Mouse (Mus musculus): ENCODE data around the gene Spock2. TPM values are rescaled to one million over a fixed set of nuclear protein-coding genes. Genes with fewer than 3 reads are reported as not detected.

Spock2 gene
- polyA plus RNA-seq, 1 experiment from 2014 or later, result 20.4 TPM

GRCm38 (mm10) chr10:60110908-60111475, 5.0 kb downstream of the Spock2 start:
- no peak overlapping the region for H3K4me3 ChIP-seq
- H3K4me1 ChIP-seq (replicated peaks), result peaks cover 45% of the 10 kb centered on the region
- H3K27ac ChIP-seq, result no peak overlapping the region
- H3K36me3 ChIP-seq, result 0 out of 2 replicates have a peak, but pooled peaks cover 6% of the 10 kb centered on the region
- H3K27me3 ChIP-seq (ENCODE audit: insufficient read depth, poor library complexity, severe bottlenecking), result peaks cover 54% of the 10 kb centered on the region
- WGBS, result 90% methylated on average over 10 of the region's 10 CpGs
- no peak for DNase-seq (ENCODE audit: low spot score)
- H3K9me3 ChIP-seq, result no peaks in the 10 kb centered on the region

GRCm38 (mm10) chr10:60113965-60114690, 8.1 kb downstream of the Spock2 start:
- Histone ChIP-seq H3K36me3 (0 out of 2 replicates have a peak, but pooled peaks cover 6% of the 10 kb centered on the region), H3K9me3 (no peaks in the 10 kb centered on the region), H3K4me3 (no peak overlapping the region), H3K4me1 (replicated peaks) (peaks cover 43% of the 10 kb centered on the region), H3K27me3 (ENCODE audit: insufficient read depth, poor library complexity, severe bottlenecking) (peaks cover 28% of the 10 kb centered on the region), H3K27ac (no peak overlapping the region)
- no peak for DNase-seq (ENCODE audit: low spot score)
- WGBS, result 89% methylated on average over 9 of the region's 9 CpGs

- peak; percentile 57 for DNase-seq (ENCODE audit: low spot score)
- WGBS, result 7% methylated on average over 14 of the region's 14 CpGs
- Histone ChIP-seq H3K27ac (peak overlapping the region; percentile 68), H3K4me1 (replicated peaks) (peaks cover 42% of the 10 kb centered on the region), H3K27me3 (ENCODE audit: insufficient read depth, poor library complexity, severe bottlenecking) (peaks cover 14% of the 10 kb centered on the region; the same call in 1 of the 2 replicates), H3K9me3 (no peaks in the 10 kb centered on the region), H3K36me3 (0 out of 2 replicates have a peak, but pooled peaks cover 6% of the 10 kb centered on the region), H3K4me3 (peak overlapping the region; percentile 32)
Observed at GRCm38 (mm10) chr10:60115345-60116185, 9.5 kb downstream of the Spock2 start.

DNA sequence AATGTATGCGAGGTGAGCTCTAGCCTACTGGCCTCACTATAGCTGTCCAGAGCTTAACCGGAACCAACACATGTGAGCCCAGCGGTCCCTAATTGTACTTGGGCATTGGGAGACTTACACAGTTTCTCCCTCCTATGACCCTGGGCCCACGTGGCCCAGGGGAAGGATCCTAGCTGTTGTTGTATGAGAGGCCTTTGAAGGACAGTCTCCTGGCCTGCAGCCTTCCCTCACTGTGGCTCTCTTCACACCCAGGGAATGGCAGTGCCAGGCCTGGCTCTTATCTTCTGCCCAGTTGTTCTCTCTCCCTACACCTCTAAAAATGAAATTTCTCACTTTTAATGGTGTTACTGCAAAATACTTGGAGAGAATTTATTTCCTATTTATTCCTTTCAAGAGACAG, 11.0 kb downstream of the Spock2 start:
- H3K4me3 ChIP-seq, result no peak overlapping the region
- peaks cover 42% of the 10 kb centered on the region for H3K4me1 ChIP-seq (replicated peaks)
- no peaks in the 10 kb centered on the region for H3K9me3 ChIP-seq
- no peak for DNase-seq (ENCODE audit: low spot score)
- H3K27ac ChIP-seq, result no peak overlapping the region
- H3K27me3 ChIP-seq (ENCODE audit: insufficient read depth, poor library complexity, severe bottlenecking), result 0 out of 2 replicates have a peak, but pooled peaks cover 5% of the 10 kb centered on the region
- H3K36me3 ChIP-seq, result peaks cover 11% of the 10 kb centered on the region; the same call in 1 of the 2 replicates
- 50% methylated on average over 4 of the region's 4 CpGs for WGBS

GRCm38 (mm10) chr10:60118464-60118863, 12.4 kb downstream of the Spock2 start:
- Histone ChIP-seq H3K4me3 (no peak overlapping the region), H3K4me1 (replicated peaks) (peaks cover 42% of the 10 kb centered on the region), H3K36me3 (peaks cover 15% of the 10 kb centered on the region; the same call in 1 of the 2 replicates), H3K27ac (no peak overlapping the region), H3K27me3 (ENCODE audit: insufficient read depth, poor library complexity, severe bottlenecking) (0 out of 2 replicates have a peak, but pooled peaks cover 5% of the 10 kb centered on the region), H3K9me3 (no peaks in the 10 kb centered on the region)
- DNase-seq (ENCODE audit: low spot score), result no peak
- 67% methylated on average over 7 of the region's 7 CpGs for WGBS

DNA sequence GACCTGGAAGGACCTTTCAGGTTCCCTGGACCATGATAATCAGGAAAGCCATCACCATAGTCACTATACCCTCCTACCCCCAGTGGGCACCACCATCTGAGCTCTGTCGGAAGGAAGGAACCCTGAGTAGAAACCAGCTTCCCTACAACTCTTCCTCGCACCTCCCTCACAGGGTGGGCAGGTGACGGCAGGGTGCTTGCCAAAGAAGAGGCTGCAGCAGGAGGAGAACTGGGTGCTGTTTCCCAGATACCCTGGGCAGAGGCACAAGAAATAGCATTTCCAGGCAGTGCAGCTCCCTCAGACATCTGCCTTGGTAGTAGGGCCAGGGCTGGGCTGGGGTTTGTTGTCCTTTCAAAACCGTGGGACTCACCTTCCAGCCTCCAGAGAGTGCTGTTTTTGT, 14.6 kb downstream of the Spock2 start:
- WGBS, result 75% methylated on average over 4 of the region's 4 CpGs
- 0 out of 2 replicates have a peak, but pooled peaks cover 5% of the 10 kb centered on the region for H3K27me3 ChIP-seq (ENCODE audit: insufficient read depth, poor library complexity, severe bottlenecking)

DNA sequence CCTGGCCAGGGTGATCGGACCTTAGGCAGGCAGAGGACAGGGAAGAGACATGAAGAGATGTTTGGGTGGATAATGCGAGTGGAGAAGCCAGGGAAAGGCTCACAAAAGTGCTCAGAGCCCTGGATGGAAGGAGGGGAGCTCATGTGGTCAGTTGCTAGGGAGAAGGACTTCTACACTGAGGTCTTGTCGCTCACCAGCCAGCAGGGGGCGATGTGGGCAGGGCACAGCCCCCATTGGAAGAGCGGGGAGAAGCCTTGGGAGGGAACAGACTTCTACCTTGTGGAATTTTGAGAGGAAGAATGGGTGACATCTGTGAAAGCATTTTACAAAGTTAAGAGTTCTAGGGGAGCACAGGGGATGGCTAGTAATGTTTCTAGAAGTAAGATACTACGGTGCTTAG, 18.1 kb downstream of the Spock2 start:
- DNase-seq (ENCODE audit: low spot score), result no peak
- Histone ChIP-seq H3K27ac (no peak overlapping the region), H3K4me3 (no peak overlapping the region), H3K36me3 (peaks cover 34% of the 10 kb centered on the region), H3K27me3 (ENCODE audit: insufficient read depth, poor library complexity, severe bottlenecking) (0 out of 2 replicates have a peak, but pooled peaks cover 4% of the 10 kb centered on the region), H3K9me3 (no peaks in the 10 kb centered on the region), H3K4me1 (replicated peaks) (peaks cover 14% of the 10 kb centered on the region)
- WGBS, result 60% methylated on average over 6 of the region's 6 CpGs

More for the DNA sequence above, 14.6 kb downstream of the Spock2 start:
- no peak for DNase-seq (ENCODE audit: low spot score)
- H3K36me3 ChIP-seq, result peaks cover 18% of the 10 kb centered on the region; the same call in 1 of the 2 replicates
- H3K4me3 ChIP-seq, result no peak overlapping the region
- peaks cover 37% of the 10 kb centered on the region for H3K4me1 ChIP-seq (replicated peaks)
- no peaks in the 10 kb centered on the region for H3K9me3 ChIP-seq
- no peak overlapping the region for H3K27ac ChIP-seq

DNA sequence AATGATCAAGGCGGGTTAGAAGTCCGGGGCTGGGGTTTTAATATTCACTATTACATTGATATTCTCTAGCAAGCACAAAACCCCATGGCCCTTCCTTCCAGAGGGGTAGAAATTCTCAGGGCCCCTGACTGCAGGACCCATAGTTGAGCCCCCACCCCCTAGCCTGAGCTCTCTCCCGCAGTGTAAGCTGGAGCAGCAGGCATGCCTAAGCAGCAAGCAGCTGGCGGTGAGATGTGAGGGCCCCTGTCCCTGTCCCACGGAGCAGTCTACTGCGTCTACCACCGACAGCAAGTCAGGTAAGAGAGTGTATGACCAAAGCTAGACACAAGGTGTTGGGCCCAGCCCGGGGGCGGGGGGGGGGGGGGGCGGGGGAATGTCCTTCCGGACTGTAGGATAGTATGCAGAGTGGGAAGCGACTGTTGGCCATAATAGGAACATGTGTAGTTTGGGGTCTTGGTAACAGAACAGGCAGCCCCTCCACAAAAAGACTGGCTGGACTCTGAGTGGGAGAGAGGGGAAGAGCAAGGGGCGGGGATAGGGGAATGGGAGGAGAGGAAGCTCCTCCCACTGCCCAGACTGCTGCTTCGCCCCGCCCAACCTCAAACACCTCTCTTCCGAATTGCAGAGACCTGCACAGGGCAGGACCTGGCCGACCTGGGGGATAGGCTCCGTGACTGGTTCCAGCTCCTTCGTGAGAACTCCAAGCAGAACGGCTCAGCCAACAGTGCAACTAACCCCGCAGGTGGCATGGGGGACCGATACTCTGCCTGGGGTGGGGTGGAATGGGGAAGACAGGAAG, 19.7 kb downstream of the Spock2 start:
- Histone ChIP-seq H3K4me3 (peak overlapping the region; percentile 21), H3K27ac (no peak overlapping the region)

GRCm38 (mm10) chr10:60128287-60128686, 22.3 kb downstream of the Spock2 start:
- Histone ChIP-seq H3K4me3 (no peak overlapping the region), H3K27ac (no peak overlapping the region), H3K36me3 (peaks cover 47% of the 10 kb centered on the region), H3K27me3 (ENCODE audit: insufficient read depth, poor library complexity, severe bottlenecking) (0 out of 2 replicates have a peak, but pooled peaks cover 4% of the 10 kb centered on the region), H3K9me3 (no peaks in the 10 kb centered on the region), H3K4me1 (replicated peaks) (peaks cover 12% of the 10 kb centered on the region)
- 88% methylated on average over 9 of the region's 9 CpGs for WGBS
- no peak for DNase-seq (ENCODE audit: low spot score)

More for the DNA sequence above, 19.7 kb downstream of the Spock2 start:
- Histone ChIP-seq H3K27me3 (ENCODE audit: insufficient read depth, poor library complexity, severe bottlenecking) (0 out of 2 replicates have a peak, but pooled peaks cover 4% of the 10 kb centered on the region), H3K4me1 (replicated peaks) (peaks cover 9% of the 10 kb centered on the region), H3K9me3 (no peaks in the 10 kb centered on the region), H3K36me3 (peaks cover 50% of the 10 kb centered on the region)
- WGBS, result 22% methylated on average over 22 of the region's 22 CpGs
- DNase-seq (ENCODE audit: low spot score), result no peak

DNA sequence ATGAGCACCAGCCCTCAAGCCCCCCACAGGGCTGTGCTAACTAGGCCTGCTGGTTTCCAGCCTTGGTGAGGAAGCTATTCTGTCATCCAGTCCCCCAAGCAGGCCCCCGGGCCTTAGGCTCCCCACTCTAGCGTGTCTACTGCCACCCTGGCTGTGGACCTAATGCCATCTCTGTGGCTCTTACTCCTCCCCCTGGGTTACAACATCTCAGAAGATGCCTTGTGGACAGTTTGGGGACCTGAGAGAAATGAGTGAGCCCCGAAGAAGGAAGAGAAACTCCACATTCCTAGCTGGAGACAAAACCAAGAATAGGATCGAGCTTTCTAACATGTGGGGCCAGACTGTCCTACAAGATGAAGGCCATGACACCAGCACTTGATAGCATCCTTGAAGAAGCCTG, 24.5 kb downstream of the Spock2 start:
- no peak for DNase-seq (ENCODE audit: low spot score)
- H3K4me3 ChIP-seq, result no peak overlapping the region
- H3K27ac ChIP-seq, result no peak overlapping the region
- no peaks in the 10 kb centered on the region for H3K9me3 ChIP-seq
- H3K36me3 ChIP-seq, result peaks cover 40% of the 10 kb centered on the region
- H3K27me3 ChIP-seq (ENCODE audit: insufficient read depth, poor library complexity, severe bottlenecking), result 0 out of 2 replicates have a peak, but pooled peaks cover 4% of the 10 kb centered on the region
- H3K4me1 ChIP-seq (replicated peaks), result peaks cover 22% of the 10 kb centered on the region
- WGBS, result 86% methylated on average over 4 of the region's 4 CpGs

- no peaks in the 10 kb centered on the region for H3K9me3 ChIP-seq
- peaks cover 24% of the 10 kb centered on the region for H3K36me3 ChIP-seq
- peaks cover 20% of the 10 kb centered on the region for H3K4me1 ChIP-seq (replicated peaks)
- no peaks in the 10 kb centered on the region for H3K27me3 ChIP-seq (ENCODE audit: insufficient read depth, poor library complexity, severe bottlenecking)
- H3K27ac ChIP-seq, result peak overlapping the region; percentile 31
- WGBS, result 22% methylated on average over 6 of the region's 6 CpGs
- peak; percentile 20 for DNase-seq (ENCODE audit: low spot score)
- H3K4me3 ChIP-seq, result no peak overlapping the region
Observed at GRCm38 (mm10) chr10:60133501-60133900, 27.5 kb downstream of the Spock2 start.

GRCm38 (mm10) chr10:60134201-60134600, 28.2 kb downstream of the Spock2 start:
- DNase-seq (ENCODE audit: low spot score), result no peak
- Histone ChIP-seq H3K27me3 (ENCODE audit: insufficient read depth, poor library complexity, severe bottlenecking) (no peaks in the 10 kb centered on the region), H3K9me3 (no peaks in the 10 kb centered on the region), H3K36me3 (peaks cover 21% of the 10 kb centered on the region), H3K4me3 (no peak overlapping the region), H3K27ac (peak overlapping the region; percentile 26; the same call in 1 of the 2 replicates), H3K4me1 (replicated peaks) (peaks cover 20% of the 10 kb centered on the region)
- 49% methylated on average over 9 of the region's 9 CpGs for WGBS

Measured in hindbrain, embryonic 10.5 days (tissue).